Mouse (Mus musculus): ENCODE measurements around the gene Gata1. TPM values are rescaled to one million over a fixed set of nuclear protein-coding genes. Genes with fewer than 3 reads are reported as not detected.
"Not testable (repeated sequence)": the region's sequence is repeated elsewhere in the genome, so short reads cannot be mapped to it uniquely, and the experiment has no call there.

The Gata1 gene
- polyA plus RNA-seq, 1 experiment: 25.7 TPM

DNA sequence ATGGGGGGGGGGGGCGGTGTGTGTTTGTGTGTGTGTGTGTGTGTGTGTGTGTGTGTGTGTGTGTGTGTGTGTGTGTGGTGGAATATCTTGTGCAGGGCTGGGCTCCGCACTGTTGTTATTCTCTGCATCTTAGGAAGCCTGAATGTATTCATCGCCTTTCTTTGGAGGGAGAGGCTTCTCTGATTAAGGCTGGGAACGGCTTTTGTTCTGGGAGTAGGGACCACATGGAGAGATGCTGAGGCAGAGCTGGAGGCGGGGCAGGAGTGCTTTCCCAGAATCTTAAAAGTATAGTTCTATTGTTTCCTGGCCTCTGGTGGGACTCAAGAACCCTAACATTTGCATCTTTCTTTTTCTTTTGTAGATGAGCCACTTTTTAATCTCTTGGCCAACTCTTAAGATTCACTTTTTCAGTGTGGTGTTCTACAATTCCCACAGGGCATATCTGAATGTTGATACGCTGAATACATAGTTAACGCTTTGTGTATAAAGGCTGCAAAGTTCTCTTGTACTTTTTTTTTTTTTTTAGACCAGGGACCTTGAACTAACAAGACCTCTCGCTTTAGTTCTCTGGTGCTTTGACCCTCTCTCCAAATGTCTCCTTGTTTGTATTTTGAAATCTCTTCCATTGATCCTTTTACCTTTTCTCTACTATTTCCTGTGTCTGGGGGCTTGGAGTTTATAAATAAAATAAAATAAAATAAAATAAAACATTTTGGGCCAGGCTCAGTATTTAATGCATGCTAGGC is 35.9 kb upstream of the Gata1 start:
- TF ChIP-seq POLR2A (IDR thresholded peaks at IDR 0.05; ENCODE audit: low read depth, low read length): no peak
- no peak for TF ChIP-seq CTCF (IDR thresholded peaks at IDR 0.05; ENCODE audit: extremely low read depth, insufficient read depth, insufficient read length, insufficient replicate concordance)
- H3K27me3 ChIP-seq (ENCODE audit: control insufficient read depth, insufficient read depth, low read length): no peaks in the 10 kb centered on the region
- no peaks in the 10 kb centered on the region for H3K36me3 ChIP-seq (ENCODE audit: control insufficient read depth, insufficient read depth, low read length)
- H3K4me3 ChIP-seq (ENCODE audit: extremely low read depth, insufficient read depth, insufficient read length): no peak overlapping the region
- 73% methylated on average over 8 of the region's 8 CpGs for WGBS
- H3K27ac ChIP-seq (ENCODE audit: insufficient read depth, low read length): no peak overlapping the region
- no peak for DNase-seq (ENCODE audit: low read depth in 1 of 2, low spot score in 2 of 2)
- H3K4me1 ChIP-seq (ENCODE audit: control insufficient read depth, insufficient read depth, insufficient read length): no peaks in the 10 kb centered on the region

DNA sequence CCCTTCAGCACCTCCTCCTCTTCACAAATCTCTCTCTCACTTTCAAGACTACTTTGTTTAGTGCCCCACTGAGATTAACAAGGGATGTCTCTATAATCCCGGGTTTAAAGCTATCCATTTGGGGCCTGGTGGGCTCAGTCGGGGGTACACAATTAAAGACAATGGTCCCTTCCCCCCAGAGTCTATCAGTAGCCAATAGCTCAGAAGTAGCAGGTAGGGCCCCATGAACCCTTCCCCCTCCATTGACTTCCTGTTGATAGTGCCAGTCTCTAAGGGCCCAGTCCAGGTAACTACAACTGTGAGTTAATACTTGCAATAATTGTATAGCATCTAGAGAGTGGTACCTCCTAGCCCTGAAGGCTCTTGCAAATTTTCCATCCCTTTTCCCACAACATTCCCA is 35.3 kb upstream of the Gata1 start:
- Histone ChIP-seq H3K27ac (ENCODE audit: insufficient read depth, low read length) (no peak overlapping the region), H3K4me1 (ENCODE audit: control insufficient read depth, insufficient read depth, insufficient read length) (no peaks in the 10 kb centered on the region), H3K4me3 (ENCODE audit: extremely low read depth, insufficient read depth, insufficient read length) (no peak overlapping the region), H3K27me3 (ENCODE audit: control insufficient read depth, insufficient read depth, low read length) (no peaks in the 10 kb centered on the region), H3K36me3 (ENCODE audit: control insufficient read depth, insufficient read depth, low read length) (no peaks in the 10 kb centered on the region)
- no peak for DNase-seq (ENCODE audit: low read depth in 1 of 2, low spot score in 2 of 2)
- 34% methylated on average over 2 of the region's 2 CpGs for WGBS
- TF ChIP-seq POLR2A (IDR thresholded peaks at IDR 0.05; ENCODE audit: low read depth, low read length): no peak
- TF ChIP-seq CTCF (IDR thresholded peaks at IDR 0.05; ENCODE audit: extremely low read depth, insufficient read depth, insufficient read length, insufficient replicate concordance): no peak

DNA sequence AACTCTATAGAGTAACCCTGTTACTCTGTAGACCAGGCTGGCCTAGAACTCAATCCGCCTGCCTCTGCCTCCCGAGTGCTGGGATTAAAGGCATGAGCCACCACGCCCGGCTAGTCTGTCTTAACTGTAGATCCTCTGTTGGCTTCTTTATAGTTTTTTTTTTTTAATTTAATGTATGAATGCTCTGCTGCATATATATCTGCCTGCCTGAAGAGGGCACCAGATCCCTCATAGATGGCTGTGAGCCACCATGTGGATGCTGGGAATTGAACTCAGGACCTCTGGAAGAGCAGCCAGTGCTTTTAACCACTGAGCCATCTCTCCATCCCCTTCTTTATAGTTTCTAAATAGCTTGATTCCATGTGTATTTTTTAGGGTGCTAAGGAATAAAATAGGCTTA is 31.5 kb upstream of the Gata1 start:
- not testable (repeated sequence) for DNase-seq (ENCODE audit: low read depth in 1 of 2, low spot score in 2 of 2); H3K36me3 ChIP-seq (ENCODE audit: control insufficient read depth, insufficient read depth, low read length); H3K27me3 ChIP-seq (ENCODE audit: control insufficient read depth, insufficient read depth, low read length); H3K4me3 ChIP-seq (ENCODE audit: extremely low read depth, insufficient read depth, insufficient read length); H3K4me1 ChIP-seq (ENCODE audit: control insufficient read depth, insufficient read depth, insufficient read length); H3K27ac ChIP-seq (ENCODE audit: insufficient read depth, low read length)
- 81% methylated on average over 4 of the region's 4 CpGs for WGBS

DNA sequence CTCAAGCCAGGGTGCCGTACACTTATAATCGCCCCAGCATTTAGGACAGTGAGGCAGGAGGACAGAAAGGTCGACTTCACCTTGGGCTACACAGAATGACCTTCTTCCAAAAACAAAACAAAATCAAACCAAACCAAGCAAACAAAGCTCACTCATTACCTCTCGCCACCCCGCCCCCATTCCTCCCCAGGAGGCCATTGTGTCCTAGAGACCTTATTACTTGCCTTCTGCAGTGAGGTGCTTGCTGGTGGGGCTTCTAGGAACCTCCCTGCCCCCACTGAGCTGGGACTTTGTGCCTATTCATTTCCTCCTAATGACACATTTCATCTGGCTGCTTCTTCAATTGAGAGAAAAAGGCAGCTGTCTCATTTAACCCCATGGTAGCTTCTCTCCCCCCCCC is 30.7 kb upstream of the Gata1 start:
- Histone ChIP-seq H3K4me1 (ENCODE audit: control insufficient read depth, insufficient read depth, insufficient read length) (no peaks in the 10 kb centered on the region), H3K4me3 (ENCODE audit: extremely low read depth, insufficient read depth, insufficient read length) (no peak overlapping the region), H3K36me3 (ENCODE audit: control insufficient read depth, insufficient read depth, low read length) (no peaks in the 10 kb centered on the region), H3K27ac (ENCODE audit: insufficient read depth, low read length) (no peak overlapping the region), H3K27me3 (ENCODE audit: control insufficient read depth, insufficient read depth, low read length) (no peaks in the 10 kb centered on the region)
- no peak for TF ChIP-seq POLR2A (IDR thresholded peaks at IDR 0.05; ENCODE audit: low read depth, low read length)
- TF ChIP-seq CTCF (IDR thresholded peaks at IDR 0.05; ENCODE audit: extremely low read depth, insufficient read depth, insufficient read length, insufficient replicate concordance): no peak
- WGBS: 71% methylated on average over 5 of the region's 5 CpGs
- no peak for DNase-seq (ENCODE audit: low read depth in 1 of 2, low spot score in 2 of 2)

DNA sequence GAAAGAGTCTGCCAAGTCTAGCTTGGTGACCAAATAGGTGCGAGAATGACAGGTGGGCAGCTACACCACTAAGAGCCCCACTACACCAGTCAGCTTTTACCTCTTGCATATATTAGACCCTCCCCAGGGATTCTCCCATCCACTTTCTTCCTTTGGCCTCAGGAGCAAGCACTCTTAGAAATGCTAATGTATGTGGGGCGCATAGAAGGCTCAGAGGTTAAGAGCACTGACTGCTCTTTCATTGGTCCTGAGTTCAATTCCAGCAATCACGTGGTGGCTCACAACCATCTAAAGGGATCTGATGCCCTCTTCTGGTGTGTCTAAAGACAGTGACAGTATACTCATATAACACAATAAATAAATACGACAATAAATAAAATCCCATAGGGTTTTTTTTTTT is 25.1 kb upstream of the Gata1 start:
- H3K36me3 ChIP-seq (ENCODE audit: control insufficient read depth, insufficient read depth, low read length): no peaks in the 10 kb centered on the region
- no peak for TF ChIP-seq POLR2A (IDR thresholded peaks at IDR 0.05; ENCODE audit: low read depth, low read length)
- no peak for TF ChIP-seq CTCF (IDR thresholded peaks at IDR 0.05; ENCODE audit: extremely low read depth, insufficient read depth, insufficient read length, insufficient replicate concordance)
- no peak overlapping the region for H3K27ac ChIP-seq (ENCODE audit: insufficient read depth, low read length)
- WGBS: 74% methylated on average over 4 of the region's 4 CpGs
- no peaks in the 10 kb centered on the region for H3K27me3 ChIP-seq (ENCODE audit: control insufficient read depth, insufficient read depth, low read length)
- no peaks in the 10 kb centered on the region for H3K4me1 ChIP-seq (ENCODE audit: control insufficient read depth, insufficient read depth, insufficient read length)
- no peak overlapping the region for H3K4me3 ChIP-seq (ENCODE audit: extremely low read depth, insufficient read depth, insufficient read length)
- no peak for DNase-seq (ENCODE audit: low read depth in 1 of 2, low spot score in 2 of 2)

DNA sequence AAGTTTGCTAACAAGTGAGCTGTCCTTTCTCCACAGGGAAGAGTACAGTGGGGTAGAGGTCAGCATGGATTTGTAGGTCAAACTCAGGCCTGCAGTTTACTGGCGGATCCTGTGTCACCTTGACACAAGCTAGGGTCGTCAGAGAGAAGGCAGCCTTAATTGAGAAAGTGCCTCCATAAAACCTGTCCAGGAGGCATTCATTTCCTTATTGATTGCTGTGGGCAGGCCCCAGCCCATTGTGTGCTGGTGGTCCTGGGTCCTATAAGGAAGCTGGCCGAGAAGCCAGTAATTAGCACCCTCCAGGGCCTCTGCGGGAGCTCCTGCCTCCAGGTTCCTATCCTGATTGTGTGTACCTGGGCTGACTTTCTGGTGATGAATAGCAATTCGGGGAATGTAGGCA is 24.1 kb upstream of the Gata1 start:
- TF ChIP-seq CTCF (IDR thresholded peaks at IDR 0.05; ENCODE audit: extremely low read depth, insufficient read depth, insufficient read length, insufficient replicate concordance) (no peak), POLR2A (IDR thresholded peaks at IDR 0.05; ENCODE audit: low read depth, low read length) (no peak)
- no peaks in the 10 kb centered on the region for H3K4me1 ChIP-seq (ENCODE audit: control insufficient read depth, insufficient read depth, insufficient read length)
- DNase-seq (ENCODE audit: low read depth in 1 of 2, low spot score in 2 of 2): no peak
- H3K27ac ChIP-seq (ENCODE audit: insufficient read depth, low read length): no peak overlapping the region
- no peaks in the 10 kb centered on the region for H3K36me3 ChIP-seq (ENCODE audit: control insufficient read depth, insufficient read depth, low read length)
- no peaks in the 10 kb centered on the region for H3K27me3 ChIP-seq (ENCODE audit: control insufficient read depth, insufficient read depth, low read length)
- no peak overlapping the region for H3K4me3 ChIP-seq (ENCODE audit: extremely low read depth, insufficient read depth, insufficient read length)
- 82% methylated on average over 5 of the region's 5 CpGs for WGBS

DNA sequence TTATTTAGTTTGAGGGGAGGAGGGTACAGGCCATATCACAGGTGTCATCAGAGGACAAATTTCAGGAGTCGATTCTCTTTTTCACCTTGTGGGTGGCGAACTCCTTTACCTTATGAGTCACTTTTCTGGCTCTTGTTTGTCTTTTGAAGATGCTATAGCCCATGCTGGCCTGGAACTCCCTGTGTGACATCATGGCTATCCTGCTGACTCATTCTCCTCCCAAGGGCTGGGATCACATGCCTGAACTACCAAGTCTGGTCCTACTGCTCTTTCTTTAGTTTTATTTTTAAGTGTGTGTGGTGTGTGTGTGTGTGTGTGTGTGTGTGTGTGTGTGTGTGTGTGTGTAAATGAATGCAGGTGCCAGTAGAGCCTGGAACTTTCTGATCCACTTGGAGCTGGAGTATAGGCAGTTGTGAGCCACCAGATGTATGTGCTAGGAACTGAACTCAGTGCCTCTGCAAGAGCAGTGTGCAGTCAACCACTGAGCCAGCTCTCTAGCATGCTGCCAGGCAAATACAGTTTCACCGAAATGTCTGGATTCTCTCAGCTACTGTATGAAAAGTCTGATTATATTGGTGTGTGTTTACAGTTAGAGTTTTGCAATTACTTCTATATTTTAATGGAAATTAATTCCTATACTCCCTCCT is 22.8 kb upstream of the Gata1 start:
- 82% methylated on average over 3 of the region's 3 CpGs for WGBS
- DNase-seq (ENCODE audit: low read depth in 1 of 2, low spot score in 2 of 2): no peak
- H3K4me3 ChIP-seq (ENCODE audit: extremely low read depth, insufficient read depth, insufficient read length): no peak overlapping the region
- TF ChIP-seq CTCF (IDR thresholded peaks at IDR 0.05; ENCODE audit: extremely low read depth, insufficient read depth, insufficient read length, insufficient replicate concordance) (no peak), POLR2A (IDR thresholded peaks at IDR 0.05; ENCODE audit: low read depth, low read length) (no peak)
- no peak overlapping the region for H3K27ac ChIP-seq (ENCODE audit: insufficient read depth, low read length)
- no peaks in the 10 kb centered on the region for H3K27me3 ChIP-seq (ENCODE audit: control insufficient read depth, insufficient read depth, low read length)
- no peaks in the 10 kb centered on the region for H3K36me3 ChIP-seq (ENCODE audit: control insufficient read depth, insufficient read depth, low read length)
- H3K4me1 ChIP-seq (ENCODE audit: control insufficient read depth, insufficient read depth, insufficient read length): no peaks in the 10 kb centered on the region

Measured in spleen, adult 2 months (tissue).